Mouse (Mus musculus) heart, embryonic 12.5 days (tissue): ENCODE data around the gene Stip1. TPM values are rescaled to one million over a fixed set of nuclear protein-coding genes. Genes with fewer than 3 reads are reported as not detected.

ENCODE experiments used
- ATAC-seq: fragments of 200-750 bp; cut with Nextera tagmentation; 2 replicates; pipeline ENCODE4 v1.8.0; 2017; ENCODE audit warnings: moderate TSS enrichment, moderate library complexity; ENCODE audit not compliant: insufficient number of reproducible peaks, low FRiP score
- H3K27ac ChIP-seq: fragments of 300-500 bp; sonication (generic); 2 replicates; pipeline ENCODE4 v1.5.1; 2016; ENCODE audit warnings: mild to moderate bottlenecking, moderate library complexity; ENCODE audit not compliant: poor library complexity, severe bottlenecking
- H3K27me3 ChIP-seq: fragments of 300-500 bp; sonication (generic); replicated peaks from 2 replicates; pipeline ENCODE4 v1.6.1; 2016; ENCODE audit warnings: mild to moderate bottlenecking, moderate library complexity
- H3K36me3 ChIP-seq: fragments of 300-500 bp; sonication (generic); 2 replicates; pipeline ENCODE4 v1.6.1; 2016; ENCODE audit warnings: mild to moderate bottlenecking, moderate library complexity
- H3K4me1 ChIP-seq: fragments of 300-500 bp; sonication (generic); replicated peaks from 2 replicates; pipeline ENCODE4 v1.6.1; 2016; ENCODE audit warnings: mild to moderate bottlenecking
- H3K4me2 ChIP-seq: fragments of 300-500 bp; sonication (generic); 2 replicates; pipeline ENCODE4 v1.6.1; 2016; ENCODE audit warnings: mild to moderate bottlenecking, moderate library complexity
- H3K4me3 ChIP-seq: fragments of 300-500 bp; sonication (generic); 2 replicates; pipeline ENCODE4 v1.5.1; 2016; ENCODE audit warnings: mild to moderate bottlenecking
- H3K9ac ChIP-seq: fragments of 300-500 bp; sonication (generic); 2 replicates; pipeline ENCODE4 v1.6.1; 2016; ENCODE audit warnings: mild to moderate bottlenecking, moderate library complexity
- H3K9me3 ChIP-seq: fragments of 300-500 bp; sonication (generic); replicated peaks from 2 replicates; pipeline ENCODE4 v1.6.1; 2016; ENCODE audit warnings: mild to moderate bottlenecking, moderate library complexity
- WGBS: fragments of 180-500 bp; shearing (Covaris S2); methylation state at CpG from one replicate; pipeline ENCODE4 v1.1.7; 2016; 5-methylcytosine and 5-hydroxymethylcytosine counted together
- polyA plus RNA-seq: library from polyadenylated mRNA; unstranded; fragments of >200 nt; fragmentation: Nextera tagmentation; extraction: Ambion mirVana; gene quantifications from 2 replicates; pipeline ENCODE4 v1.2.1, GENCODE M21; 2016

Gene Stip1
- polyA plus RNA-seq, 1 experiment from 2014 or later: 236 TPM

DNA sequence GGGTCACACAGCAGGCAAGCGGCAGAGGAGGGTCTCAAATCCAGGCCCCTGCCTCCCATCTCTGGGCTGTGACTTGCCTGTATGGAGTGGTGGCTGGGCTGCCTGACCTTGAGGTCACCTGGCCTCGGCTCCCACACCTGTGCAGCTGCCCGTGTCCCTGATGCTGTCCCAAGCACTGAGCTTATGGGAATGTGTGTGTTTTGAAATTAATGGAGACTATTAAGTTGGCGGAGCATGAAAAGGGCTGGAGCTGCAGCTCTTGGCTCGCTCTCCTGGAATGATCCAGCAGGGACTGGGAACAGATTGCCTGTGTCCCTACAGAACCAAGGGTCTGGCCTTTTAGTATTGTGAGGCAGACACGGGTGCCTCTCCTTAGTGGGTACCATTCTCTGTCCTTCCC is 32.5 kb upstream of the Stip1 start:
- H3K27ac ChIP-seq: no peak overlapping the region
- no peak for ATAC-seq
- H3K4me1 ChIP-seq: peaks cover 28% of the 10 kb centered on the region
- no peak overlapping the region for H3K4me2 ChIP-seq
- no peak overlapping the region for H3K9ac ChIP-seq
- H3K4me3 ChIP-seq: no peak overlapping the region
- no peaks in the 10 kb centered on the region for H3K9me3 ChIP-seq
- no peaks in the 10 kb centered on the region for H3K36me3 ChIP-seq
- H3K27me3 ChIP-seq: peaks cover 33% of the 10 kb centered on the region
- WGBS: 81% methylated on average over 6 of the region's 6 CpGs

DNA sequence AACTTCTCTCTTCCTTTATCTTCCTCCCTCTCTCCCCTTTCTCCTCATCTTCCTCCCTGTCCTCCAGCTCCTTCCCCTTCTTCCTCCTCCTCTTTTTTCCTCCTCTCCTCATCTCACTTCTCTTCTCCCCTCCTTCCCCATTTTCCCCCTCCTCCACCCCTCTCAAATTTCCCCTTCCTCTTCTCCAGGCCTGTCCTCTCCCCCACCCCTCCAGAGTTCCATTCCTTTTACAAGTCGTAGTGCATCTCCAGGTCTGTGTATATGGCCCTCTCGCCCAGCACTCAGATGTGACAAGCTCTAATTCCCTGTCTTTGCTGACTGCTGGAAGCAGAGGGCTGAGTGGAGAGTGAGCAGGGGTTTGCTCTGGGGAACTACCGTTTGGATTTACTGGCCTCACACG is 31.0 kb upstream of the Stip1 start:
- H3K9ac ChIP-seq: no peak overlapping the region
- ATAC-seq: no peak
- H3K4me2 ChIP-seq: peak overlapping the region; percentile 62
- WGBS: 24% methylated on average over 4 of the region's 4 CpGs
- peaks cover 41% of the 10 kb centered on the region for H3K27me3 ChIP-seq
- H3K27ac ChIP-seq: no peak overlapping the region
- H3K4me3 ChIP-seq: no peak overlapping the region
- H3K36me3 ChIP-seq: no peaks in the 10 kb centered on the region
- no peaks in the 10 kb centered on the region for H3K9me3 ChIP-seq
- H3K4me1 ChIP-seq: peaks cover 42% of the 10 kb centered on the region

DNA sequence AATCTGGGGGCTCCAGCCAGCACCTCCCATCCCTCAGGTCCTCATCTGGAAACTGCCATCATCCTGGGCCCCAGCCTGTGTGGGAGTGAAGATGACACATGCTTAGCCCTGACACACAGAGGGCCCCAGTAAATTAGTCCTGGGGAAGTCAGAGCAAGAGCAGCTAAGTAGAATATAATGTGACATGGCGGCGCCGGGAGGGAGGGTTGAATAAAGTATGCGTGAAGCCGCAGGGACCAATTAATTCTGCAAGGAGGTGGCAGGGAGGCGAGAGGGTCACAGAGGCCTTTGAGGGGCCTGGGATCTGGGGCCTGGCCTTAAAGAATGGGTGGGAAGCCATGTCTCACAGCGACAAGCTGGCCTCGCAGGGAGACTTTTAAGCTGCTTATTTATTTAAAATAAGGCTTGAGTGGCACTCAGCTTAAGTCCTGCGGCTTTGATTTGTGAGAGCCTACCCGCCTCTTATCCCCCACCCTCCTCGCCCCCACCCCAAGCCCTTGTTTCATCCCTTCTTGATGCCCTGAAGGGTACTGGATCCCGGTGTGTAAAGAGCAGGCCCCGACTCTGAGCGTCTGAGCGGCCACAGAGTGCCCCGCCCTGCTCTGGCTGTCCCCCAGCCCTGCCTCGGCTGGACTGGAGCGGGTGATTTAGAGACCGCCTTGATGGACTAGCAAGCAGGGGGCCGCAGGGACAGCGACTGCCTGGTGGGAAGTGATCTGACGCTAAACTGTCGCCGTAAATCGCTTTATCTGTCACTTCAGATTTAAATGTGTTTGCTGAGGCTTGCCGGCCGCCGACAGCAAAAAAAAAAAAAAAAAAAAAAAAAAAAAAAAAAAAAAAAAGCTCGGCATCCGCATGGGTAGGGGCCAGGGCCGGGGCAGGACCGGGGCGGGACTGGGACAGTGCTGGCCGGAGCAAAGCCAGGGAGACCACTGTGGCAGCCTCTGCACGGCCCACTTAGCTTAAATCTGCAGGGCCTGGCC is 30.3 kb upstream of the Stip1 start:
- no peak overlapping the region for H3K27ac ChIP-seq
- peaks cover 42% of the 10 kb centered on the region for H3K4me1 ChIP-seq
- H3K36me3 ChIP-seq: no peaks in the 10 kb centered on the region
- ATAC-seq: no peak
- H3K9me3 ChIP-seq: no peaks in the 10 kb centered on the region
- WGBS: 14% methylated on average over 35 of the region's 35 CpGs
- peak overlapping the region; percentile 1; the same call in 1 of the 2 replicates for H3K9ac ChIP-seq
- H3K4me3 ChIP-seq: peak overlapping the region; percentile 26; the same call in 1 of the 2 replicates
- peak overlapping the region; percentile 62 for H3K4me2 ChIP-seq
- H3K27me3 ChIP-seq: peaks cover 45% of the 10 kb centered on the region

DNA sequence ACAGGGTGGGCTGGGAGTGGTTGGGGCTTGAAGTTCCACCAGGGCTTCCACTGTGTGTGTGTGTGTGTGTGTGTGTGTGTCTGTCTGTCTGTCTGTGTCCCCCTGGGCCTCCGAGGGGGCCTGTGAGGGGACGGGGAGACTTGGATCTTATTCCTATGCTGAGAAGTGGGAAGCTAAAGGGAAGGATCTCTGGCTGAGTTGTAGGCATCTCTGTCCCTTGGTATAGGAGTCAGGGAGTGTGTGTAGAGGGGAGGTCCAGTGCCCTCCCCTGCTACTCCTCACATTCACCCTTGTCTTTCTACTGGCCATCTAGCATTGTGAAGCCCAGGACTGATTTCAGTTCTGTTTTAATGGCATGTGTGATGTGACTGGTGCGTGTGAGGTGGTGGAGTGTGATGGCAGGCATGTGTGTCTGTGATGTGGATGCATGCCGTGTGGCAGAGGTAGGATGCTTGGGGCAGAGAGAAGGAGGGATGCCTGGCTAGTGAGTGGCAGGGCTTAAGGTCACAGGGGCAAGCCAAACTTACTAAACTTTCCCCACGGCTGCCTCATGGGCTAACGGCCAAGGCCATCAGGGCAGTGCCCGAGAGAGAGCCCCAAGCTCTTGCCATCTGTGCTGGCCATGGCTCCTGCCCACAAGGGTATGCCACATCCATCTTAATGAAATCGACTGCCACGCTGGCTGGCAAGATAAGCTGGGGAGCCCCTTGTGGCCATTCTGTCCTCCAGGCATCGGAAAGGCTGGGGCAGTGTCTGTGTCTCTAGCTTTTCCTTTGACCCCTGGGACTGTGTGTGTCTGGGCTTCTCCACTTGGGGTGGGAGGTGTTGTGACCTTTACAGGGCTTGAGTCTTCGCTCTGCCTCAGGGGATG is 29.1 kb upstream of the Stip1 start:
- no peak overlapping the region for H3K27ac ChIP-seq
- no peak overlapping the region for H3K4me3 ChIP-seq
- no peaks in the 10 kb centered on the region for H3K9me3 ChIP-seq
- no peaks in the 10 kb centered on the region for H3K36me3 ChIP-seq
- H3K4me1 ChIP-seq: peaks cover 42% of the 10 kb centered on the region
- 63% methylated on average over 11 of the region's 11 CpGs for WGBS
- no peak for ATAC-seq
- peaks cover 39% of the 10 kb centered on the region for H3K27me3 ChIP-seq
- no peak overlapping the region for H3K4me2 ChIP-seq
- H3K9ac ChIP-seq: 0 out of 2 replicates have a peak overlapping the region, but pooled peaks have one; percentile 1

DNA sequence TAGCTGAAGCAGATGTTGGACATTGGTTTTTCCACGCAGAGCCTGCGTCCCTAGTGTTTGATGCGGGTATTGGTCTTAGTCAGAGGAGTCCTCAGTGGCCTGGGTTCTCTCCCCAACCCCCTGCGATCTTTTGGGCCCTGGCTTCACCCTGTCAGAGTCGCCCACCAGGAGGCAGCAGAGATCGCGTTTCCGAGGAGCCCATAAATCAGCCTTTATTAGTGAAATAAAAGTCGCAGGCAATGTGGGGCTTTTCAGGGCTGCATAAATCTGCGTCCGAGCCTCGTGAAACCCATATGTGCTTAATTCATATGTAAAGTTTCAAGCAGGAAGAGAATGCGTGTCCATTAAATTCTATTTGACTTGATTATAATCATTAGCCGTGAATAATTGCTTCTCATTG is 28.4 kb upstream of the Stip1 start:
- Histone ChIP-seq H3K4me1 (peaks cover 40% of the 10 kb centered on the region), H3K27me3 (peaks cover 37% of the 10 kb centered on the region), H3K27ac (no peak overlapping the region), H3K4me2 (no peak overlapping the region), H3K36me3 (no peaks in the 10 kb centered on the region), H3K4me3 (no peak overlapping the region), H3K9ac (no peak overlapping the region), H3K9me3 (no peaks in the 10 kb centered on the region)
- ATAC-seq: no peak
- WGBS: 8% methylated on average over 14 of the region's 14 CpGs

DNA sequence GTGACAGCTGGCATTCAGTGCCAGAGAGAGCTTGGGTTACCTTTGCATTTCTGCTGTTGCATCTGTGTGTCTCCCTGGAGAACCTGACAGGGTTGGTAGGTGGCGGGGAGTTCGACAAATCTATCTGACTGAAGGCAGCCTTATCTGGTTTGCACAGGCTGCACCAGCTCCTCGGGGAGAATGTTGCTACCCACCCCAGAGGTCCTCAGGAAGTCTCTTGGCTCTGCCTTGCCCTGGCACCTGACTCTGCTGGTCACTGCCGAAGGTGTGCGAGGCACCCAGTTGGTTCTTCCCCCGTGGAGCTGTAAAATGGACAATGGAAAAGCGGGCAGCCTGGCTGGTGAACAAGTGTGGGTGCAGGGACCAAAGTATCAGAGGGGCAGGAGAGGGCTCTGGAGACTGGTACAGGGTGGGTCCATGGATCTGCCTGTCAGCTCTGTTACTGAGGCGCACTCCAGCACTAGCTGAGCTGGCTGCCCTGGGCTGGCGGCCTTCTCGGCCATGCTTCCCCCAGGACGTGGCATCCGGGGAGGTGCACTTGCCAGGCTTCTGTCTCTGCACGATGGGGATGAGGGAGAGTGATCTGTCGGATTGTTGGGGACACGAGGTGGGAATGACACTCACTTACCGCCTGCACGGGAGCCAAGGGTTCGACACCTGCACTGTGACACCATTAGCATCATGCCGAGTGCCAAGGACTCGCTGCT is 27.7 kb upstream of the Stip1 start:
- Histone ChIP-seq H3K9me3 (no peaks in the 10 kb centered on the region), H3K4me3 (no peak overlapping the region), H3K9ac (no peak overlapping the region), H3K36me3 (no peaks in the 10 kb centered on the region), H3K4me2 (no peak overlapping the region), H3K4me1 (peaks cover 36% of the 10 kb centered on the region), H3K27me3 (peaks cover 37% of the 10 kb centered on the region), H3K27ac (no peak overlapping the region)
- 33% methylated on average over 20 of the region's 20 CpGs for WGBS
- ATAC-seq: no peak

DNA sequence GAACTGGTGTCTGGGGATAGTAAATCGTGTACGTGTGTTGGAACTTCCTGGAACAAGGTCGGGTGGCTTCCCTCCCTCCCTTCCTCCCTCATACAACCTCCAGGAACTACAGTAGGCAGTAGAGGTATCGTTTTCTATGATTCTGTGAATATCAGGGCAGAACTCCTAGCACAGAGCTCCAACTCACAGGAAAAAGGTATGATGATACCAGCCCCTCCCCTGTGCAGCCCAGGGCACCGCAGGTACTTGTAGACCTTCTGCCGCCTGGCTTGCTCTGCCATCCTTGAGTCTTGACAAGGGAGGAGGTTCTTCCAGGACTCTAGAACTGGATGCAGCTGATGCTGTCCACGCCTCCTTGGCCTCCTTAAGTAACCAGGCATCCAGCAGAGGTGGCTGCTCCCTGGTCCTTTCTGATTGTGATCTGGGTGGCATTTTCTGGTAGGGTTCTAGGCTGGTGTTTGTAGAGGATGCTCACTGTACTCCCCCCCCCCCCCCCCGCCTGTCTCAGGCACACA is 27.1 kb upstream of the Stip1 start:
- no peak for ATAC-seq
- H3K27me3 ChIP-seq: peaks cover 33% of the 10 kb centered on the region
- H3K36me3 ChIP-seq: no peaks in the 10 kb centered on the region
- H3K4me1 ChIP-seq: peaks cover 35% of the 10 kb centered on the region
- H3K9me3 ChIP-seq: no peaks in the 10 kb centered on the region
- H3K4me3 ChIP-seq: no peak overlapping the region
- 32% methylated on average over 8 of the region's 8 CpGs for WGBS
- H3K9ac ChIP-seq: peak overlapping the region; percentile 36; the same call in 1 of the 2 replicates
- peak overlapping the region; percentile 24; the same call in 1 of the 2 replicates for H3K4me2 ChIP-seq
- H3K27ac ChIP-seq: no peak overlapping the region

DNA sequence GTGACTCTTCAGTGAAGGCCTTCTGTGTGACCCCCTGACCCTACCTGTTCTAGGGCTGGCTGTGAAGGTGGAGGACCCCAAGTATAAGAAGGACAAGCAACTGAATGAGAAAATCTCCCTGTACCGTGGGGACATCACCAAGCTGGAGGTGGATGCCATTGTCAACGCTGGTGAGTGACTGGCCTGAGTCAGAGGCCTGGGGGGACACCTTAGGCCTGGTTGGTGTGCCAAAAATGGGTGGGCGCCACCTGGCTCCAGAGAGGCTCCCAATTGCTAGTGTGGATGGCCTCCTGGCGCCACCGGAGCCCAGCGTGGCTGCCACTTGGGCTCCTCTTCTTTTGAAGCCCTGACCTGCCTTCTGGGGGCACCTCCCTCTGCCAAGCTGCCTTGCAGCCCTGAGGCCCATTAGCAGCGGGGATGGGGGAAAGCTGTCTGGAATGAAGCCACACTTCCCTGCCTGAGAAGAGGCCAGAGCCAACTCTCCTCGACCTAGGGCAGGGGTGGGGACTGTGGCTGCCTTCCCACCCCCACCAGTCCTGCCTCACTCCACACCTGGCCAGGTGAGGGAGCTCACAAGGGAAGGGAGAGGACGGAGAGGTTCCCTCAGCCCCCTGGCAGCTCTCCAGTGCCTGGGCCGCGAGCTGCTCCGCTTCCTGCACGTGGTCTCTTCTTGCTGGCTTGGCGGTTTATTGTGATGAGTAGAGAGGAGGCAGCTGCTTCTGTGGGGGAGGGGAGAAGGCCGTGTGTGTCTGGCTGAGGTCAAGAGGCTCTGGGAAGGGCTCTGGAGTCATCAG is 26.5 kb upstream of the Stip1 start:
- Histone ChIP-seq H3K27ac (no peak overlapping the region), H3K27me3 (peaks cover 33% of the 10 kb centered on the region), H3K4me3 (no peak overlapping the region), H3K9me3 (no peaks in the 10 kb centered on the region), H3K9ac (peak overlapping the region; percentile 36; the same call in 1 of the 2 replicates), H3K4me1 (peaks cover 35% of the 10 kb centered on the region), H3K36me3 (no peaks in the 10 kb centered on the region), H3K4me2 (peak overlapping the region; percentile 24; the same call in 1 of the 2 replicates)
- 41% methylated on average over 15 of the region's 15 CpGs for WGBS
- no peak for ATAC-seq

DNA sequence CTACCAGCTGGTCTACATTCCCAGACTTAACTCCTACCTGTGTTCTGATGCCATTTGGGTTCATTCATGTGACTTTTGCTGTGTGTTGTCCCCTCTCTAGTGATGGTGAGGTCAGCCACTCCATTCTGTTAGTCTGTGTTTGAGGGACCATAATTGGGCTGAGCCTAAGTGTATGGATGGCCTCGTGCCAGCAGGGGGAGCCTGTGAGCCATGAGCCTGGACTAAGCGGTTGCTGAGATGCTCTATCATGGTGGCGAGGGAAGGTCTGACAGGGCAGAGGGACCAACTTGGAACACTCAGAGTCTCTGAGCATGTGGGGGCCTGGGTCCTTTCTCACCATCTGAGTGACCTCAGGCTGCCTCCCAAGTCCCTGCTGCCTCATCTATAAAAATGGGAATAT is 24.8 kb upstream of the Stip1 start:
- Histone ChIP-seq H3K36me3 (no peaks in the 10 kb centered on the region), H3K27ac (no peak overlapping the region), H3K9ac (no peak overlapping the region), H3K9me3 (no peaks in the 10 kb centered on the region), H3K4me3 (no peak overlapping the region), H3K4me1 (peaks cover 22% of the 10 kb centered on the region), H3K27me3 (peaks cover 37% of the 10 kb centered on the region), H3K4me2 (no peak overlapping the region)
- WGBS: 0% methylated on average over 3 of the region's 3 CpGs
- ATAC-seq: peak; percentile 28; the same call in 1 of the 2 replicates

DNA sequence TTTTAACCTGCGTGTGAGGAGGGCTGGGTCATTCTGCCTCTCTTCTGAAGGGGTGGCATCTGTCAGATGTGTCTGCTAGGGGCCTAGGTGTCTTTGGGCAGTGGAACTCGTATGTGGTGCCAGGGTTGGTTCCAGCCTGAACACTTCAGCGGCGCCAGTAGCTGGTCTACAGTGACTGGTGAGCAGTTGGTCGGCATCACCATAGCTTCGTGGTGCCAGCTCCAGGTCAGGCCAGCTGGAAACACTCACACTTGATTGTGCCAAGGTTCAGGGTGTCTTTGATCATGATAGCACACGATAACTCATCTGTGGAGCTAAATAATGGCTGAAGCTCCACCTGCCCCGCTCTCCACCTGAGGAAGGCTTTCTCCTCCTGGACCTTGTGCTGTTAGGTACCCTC is 23.1 kb upstream of the Stip1 start:
- ATAC-seq: no peak
- H3K4me3 ChIP-seq: no peak overlapping the region
- H3K36me3 ChIP-seq: no peaks in the 10 kb centered on the region
- no peaks in the 10 kb centered on the region for H3K9me3 ChIP-seq
- H3K4me1 ChIP-seq: peaks cover 26% of the 10 kb centered on the region
- H3K27me3 ChIP-seq: peaks cover 30% of the 10 kb centered on the region
- no peak overlapping the region for H3K9ac ChIP-seq
- 81% methylated on average over 8 of the region's 8 CpGs for WGBS
- H3K27ac ChIP-seq: no peak overlapping the region
- no peak overlapping the region for H3K4me2 ChIP-seq
